Mouse (Mus musculus): ENCODE measurements around the gene 1810046K07Rik.

The 1810046K07Rik gene

DNA sequence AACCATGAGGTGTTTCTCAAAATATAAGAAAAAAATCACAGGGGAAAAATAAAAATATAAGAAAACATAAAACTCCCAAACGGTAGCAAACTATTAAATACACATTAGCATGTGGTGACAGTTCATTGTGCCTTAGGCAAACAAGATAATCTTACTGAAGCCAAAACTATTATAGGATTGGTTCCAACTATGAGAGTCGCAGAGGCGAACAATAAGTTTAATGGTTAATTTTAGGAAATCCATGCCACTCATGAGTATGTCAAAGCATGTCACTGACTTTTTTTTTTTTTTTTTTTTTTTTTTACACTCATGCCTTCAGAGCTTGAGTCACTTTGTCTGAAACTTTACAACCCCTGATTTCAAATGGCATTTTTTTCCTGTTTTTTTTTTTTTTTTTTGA lies 22.4 kb downstream of the 1810046K07Rik start:
- intact Hi-C loops (cut with DNase I): no loop called here

DNA sequence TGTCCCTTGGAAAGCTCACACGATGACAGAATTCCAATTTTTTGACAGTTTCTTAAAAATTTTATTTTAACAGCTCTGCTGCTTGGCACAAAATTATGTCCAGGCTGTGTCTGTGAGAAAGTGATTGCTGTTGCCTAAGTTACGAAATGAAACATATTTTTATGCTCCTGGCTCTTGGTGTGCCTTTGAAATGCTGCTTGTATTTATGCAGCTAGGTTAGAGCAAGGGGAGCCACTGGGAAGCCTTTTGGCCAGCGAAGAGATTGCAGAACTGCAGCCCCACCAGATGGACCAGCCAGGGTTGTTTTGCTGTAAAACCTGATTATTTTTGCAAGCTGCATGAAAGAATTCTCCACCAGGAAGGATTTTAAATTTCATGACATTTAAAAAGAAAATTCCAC lies 23.6 kb downstream of the 1810046K07Rik start:
- intact Hi-C loops (cut with DNase I): no loop called here

DNA sequence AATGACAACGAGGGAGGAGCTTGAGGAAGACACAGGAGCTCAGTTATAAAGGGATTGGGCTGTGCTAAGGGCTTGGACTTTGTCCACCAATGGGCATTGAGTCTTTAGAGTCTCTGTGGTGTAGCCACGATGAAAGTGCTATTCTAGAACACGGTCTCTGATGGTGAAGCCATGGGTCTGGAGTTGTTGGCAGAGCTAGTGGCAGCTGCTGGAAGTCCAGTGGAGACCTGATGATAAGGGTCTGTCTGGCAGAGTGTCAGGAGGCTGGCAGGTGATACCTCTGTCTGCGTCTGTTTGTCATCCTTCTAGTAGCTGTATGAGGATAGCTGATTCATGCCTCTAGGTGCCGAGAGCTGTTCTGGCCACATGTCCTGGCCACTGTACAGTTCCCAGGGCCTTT lies 24.7 kb downstream of the 1810046K07Rik start:
- intact Hi-C loops (cut with DNase I): no loop called here

DNA sequence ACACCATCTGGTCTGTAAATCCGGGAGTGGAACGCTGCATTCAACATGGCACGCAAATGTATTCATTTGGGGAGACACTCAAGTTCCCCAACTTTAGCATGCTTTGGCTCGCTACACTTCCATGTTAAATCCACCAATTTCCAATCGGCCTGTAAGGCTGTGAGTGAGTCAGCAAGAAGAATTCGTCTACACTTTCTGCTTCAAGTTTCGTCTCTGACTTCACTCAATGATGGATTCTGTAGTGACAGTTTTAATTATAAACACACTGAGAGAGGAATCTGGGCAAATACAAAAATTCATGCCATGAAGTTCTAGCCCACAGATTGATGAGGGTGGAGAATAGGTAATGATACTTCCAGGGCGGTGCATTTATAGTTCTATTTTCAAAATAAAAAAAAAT lies 35.2 kb downstream of the 1810046K07Rik start:
- intact Hi-C loops (cut with DNase I): no loop called here

DNA sequence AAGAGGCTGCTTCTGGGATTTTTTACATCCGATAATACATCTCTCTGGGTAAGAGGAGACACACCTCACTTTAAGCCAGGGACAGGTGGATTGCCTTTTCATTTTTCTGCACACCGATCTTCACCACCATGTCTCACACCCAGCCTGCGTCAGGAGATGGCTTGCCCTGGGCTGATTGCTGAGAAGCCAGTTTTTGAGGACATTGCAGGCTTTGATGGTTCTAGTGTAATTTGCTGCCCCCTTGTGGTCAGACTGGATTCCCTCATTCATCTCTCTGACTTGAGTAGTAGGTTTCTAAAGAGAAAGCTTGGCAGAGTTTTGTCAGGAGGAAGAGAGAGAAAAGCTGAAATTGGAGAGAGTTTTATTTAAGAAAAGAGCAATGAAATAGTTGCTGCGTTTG lies 36.0 kb downstream of the 1810046K07Rik start:
- intact Hi-C loops (cut with DNase I): loop anchor here (1.0 kb wide), 1 partner anchor 131 kb away; no protein-coding TSS in a partner anchor

DNA sequence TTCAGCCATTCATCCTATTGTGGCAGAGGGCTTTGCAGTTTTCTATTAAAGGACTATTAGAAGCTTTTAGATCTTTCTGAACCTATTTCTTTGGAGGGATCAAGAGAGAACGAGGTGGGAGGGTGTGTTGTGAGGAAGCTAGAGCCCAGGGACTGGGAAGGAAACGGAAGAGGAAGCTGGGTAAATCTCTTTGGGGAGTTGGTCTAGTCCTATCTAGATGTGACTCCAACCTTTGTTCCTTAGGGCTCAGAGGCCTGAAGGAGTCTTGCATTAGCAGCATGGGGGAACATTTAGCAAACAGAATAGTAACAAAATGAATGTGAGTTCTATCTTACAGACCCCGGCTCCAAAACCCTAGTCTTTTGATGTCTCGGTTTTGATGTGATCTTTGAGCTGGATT lies 37.7 kb downstream of the 1810046K07Rik start:
- intact Hi-C loops (cut with DNase I): no loop called here

DNA sequence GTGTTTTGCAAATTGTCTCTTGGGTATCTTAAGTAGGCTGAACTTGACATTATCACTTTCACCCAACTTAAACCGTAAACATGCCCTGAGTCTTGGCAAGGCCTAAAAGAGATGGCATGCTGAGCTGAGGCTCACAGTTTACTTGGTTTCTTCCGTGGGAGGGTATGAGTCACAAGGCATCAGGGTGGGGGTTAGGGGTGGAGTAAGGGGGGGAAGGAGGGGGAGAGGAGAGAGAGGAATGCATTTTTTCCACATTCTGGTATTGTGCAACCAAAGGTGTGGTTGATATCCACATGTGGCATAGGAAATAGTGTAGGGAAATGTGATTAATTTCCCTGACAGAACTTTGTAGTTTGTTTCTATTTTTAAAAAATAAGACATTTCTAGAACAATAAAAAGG lies 42.6 kb downstream of the 1810046K07Rik start:
- intact Hi-C loops (cut with DNase I): no loop called here

DNA sequence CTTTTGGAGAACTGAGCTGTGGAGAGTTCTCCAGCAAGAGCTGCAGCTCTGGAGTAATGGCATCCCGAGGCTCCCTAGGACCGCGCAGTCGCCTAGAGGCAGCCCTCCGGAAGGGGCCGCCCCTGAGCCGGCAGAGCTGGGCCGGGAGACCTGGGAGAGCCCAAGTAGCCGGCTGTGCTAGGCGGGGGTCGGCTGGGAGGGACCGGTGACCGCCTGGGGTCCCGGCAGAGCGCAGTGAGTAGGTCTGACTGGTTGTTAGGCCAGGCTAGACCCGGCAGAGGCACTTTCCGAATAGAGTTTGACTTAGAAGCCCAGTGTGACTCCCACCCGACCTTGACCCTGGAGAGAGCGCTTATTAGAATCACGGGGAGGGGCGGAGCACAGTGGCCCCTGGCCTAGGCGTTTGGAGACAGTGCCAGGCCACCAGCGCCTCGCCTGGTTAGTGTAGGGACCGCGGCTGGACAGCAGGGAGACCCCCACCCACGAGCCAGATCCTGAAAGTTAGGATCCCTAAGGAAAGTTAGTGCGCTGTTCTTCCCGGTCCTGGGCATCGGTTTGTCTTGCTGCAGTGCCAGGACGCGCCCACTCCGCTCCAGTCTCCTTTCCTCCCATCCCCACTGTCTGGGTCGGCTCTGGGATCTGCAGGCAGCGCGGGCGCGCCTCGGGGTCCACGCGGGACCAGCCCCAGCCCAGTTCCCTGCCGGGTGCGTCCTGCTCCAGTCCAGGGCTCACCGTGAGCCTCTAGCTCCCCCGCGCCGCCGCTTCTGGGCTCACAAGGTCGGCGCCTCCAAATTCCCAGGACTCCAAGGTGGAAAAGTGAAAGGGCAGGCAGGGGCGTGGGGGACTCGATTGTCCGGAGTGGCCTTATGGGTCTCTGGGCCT lies 50.0 kb downstream of the 1810046K07Rik start, which contains the start of gene Colca2:
Gene Colca2 (minus strand): TSS at position 70 of the 882 bp plus-strand sequence.
- intact Hi-C loops (cut with DNase I): no loop called here

DNA sequence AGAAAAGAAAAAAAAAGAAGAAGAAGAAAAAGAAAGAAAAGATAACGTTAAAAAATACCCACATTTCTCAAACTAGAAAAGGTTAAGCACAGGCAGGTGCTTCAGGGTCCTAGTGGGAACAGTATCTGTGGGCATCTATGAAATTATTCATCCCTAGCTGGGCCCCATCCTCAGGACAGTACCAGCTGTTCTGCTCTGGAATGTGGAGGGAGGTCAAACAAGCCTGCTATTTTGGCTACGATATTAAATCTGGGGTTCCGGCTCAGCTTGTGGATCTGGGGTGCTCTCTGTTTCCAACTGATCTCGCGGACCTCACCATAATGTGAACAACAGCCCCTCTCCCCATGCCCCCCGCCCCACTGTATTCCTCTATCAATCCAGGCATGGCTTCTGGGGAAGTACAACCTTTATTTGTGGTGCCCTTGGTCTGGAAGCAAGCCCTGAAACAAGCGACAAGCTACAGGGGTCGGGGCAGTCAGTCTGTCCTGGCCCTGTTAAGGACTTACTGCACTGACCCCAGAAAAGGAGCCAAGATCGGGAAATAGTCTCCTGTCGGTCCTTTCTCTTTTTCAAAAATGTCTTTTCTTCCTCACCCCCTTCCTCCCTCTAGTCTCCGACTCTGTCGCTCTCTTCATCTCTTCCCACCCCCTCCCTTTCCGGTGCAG lies 50.8 kb downstream of the 1810046K07Rik start:
- intact Hi-C loops (cut with DNase I): no loop called here

DNA sequence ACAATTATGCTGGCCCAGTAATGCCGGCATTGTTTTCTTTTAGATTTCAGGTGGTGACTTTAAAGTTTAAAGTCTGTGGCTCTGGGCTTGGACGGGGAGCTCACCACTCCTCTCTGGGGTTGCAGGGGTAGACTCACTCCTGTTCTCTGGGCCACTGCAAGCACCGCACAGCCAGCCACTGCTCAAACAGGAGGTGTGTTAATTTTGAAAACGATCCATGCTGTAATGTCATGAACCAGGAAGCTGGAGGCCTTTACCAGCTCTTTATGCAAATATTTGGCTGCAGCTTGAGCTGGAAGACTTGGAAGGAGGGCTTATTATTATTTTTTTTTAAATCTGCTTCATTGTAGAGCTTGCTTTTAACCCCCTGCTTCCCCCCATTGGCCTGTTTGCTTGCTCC lies 54.0 kb downstream of the 1810046K07Rik start:
- intact Hi-C loops (cut with DNase I): no loop called here

DNA sequence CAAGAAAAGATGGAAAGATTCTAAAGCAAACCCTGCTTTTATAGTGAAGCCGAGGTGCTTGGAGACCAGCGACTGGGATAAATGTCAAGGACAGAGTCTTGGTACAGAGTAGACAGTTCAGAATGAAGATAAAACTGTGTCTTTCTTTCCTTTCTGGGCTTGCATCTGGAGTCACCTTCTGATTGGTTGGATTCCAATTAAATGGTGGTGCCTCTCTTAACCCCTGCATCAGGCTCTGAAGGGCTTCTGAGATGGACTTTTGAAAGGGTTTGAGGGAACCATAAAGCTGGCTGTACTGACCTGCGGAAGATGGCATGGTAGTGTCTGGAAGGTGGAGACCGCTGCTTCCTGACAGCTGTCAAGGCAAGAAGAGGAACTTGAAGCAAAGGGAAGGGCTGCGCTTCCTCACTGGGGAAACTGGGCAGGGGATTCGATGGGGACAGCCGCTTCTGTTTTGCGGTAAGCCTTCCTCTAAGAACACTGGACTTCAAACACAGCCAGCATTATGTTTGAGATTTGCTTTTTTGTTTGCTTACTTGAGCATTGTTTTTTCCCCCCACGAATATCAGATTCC lies 55.0 kb downstream of the 1810046K07Rik start:
- intact Hi-C loops (cut with DNase I): no loop called here

DNA sequence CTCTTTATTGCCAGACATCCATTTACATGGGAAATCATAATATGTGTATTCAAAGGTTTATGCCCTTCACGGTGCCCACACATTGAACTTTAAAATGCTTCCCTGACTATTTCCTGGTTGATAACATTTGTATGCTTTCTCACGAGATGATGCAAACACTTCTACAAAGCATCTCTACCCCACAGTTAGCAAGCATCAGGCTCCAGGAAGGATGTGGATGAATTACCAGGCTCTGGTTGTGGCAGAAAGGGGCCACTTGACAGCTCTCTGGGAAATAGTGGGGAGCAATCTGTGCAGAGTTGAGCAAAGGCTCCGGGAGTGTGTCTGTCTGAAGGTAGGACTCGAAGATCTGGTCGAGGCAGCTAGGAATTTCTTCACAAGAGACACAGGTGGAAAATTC lies 56.6 kb downstream of the 1810046K07Rik start:
- intact Hi-C loops (cut with DNase I): no loop called here

DNA sequence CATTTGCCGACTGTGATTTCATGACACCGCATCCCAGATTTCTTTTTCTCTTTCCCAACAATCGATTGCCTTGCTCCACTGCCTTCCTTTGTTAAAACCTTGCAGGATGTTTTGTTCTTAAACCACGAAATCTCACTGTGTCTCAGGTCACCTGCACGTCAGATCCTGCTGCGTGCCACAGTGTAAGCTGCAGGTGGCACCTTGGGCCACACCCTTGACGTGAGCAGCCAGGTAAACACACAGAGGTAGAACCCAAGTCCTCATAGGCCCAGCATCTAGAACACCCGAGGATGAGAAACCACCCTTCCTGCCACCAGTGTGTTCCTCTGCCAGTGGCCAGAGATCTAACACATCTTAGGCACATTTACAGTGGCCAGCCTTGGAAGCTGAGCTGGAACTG lies 57.6 kb downstream of the 1810046K07Rik start:
- intact Hi-C loops (cut with DNase I): no loop called here

DNA sequence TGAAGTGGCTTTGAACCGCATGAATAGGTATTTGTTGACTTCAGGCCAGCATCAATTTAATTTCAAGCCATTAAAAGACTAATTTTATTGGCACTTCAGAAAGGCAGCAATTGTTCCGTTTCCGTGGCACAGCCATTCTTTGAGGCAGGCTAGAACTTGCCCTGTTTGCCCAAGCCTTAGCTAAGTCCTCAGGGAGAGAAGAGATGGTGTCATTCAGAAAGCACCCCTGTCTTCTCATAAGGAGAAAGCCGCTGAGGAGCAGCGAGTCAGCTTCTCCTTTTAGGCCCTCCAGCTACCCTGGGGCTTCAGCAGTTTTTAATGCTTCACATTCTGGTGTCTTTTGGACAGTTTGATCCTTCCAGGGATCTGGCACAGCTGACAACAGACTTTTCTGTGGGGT lies 59.9 kb downstream of the 1810046K07Rik start:
- intact Hi-C loops (cut with DNase I): no loop called here

DNA sequence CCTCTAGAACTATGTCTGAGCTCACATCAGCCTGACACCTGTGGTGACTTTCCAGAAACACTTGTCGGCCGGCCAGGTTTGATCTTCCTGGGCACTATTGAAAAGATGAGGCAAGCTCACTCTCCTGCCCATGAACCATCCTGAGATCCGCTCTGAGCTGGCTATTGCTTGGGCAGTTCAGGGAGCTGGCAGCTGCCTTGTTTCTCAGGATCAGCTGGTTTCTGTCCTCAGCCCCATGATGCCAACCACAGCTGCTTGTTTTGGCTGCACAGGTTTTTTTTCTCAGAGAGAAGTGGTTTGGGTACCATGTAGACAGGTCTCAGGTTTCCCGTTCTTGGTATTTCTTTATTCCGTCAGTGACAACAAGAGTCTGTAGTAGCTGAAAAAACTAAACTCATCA lies 70.3 kb downstream of the 1810046K07Rik start:
- intact Hi-C loops (cut with DNase I): no loop called here

DNA sequence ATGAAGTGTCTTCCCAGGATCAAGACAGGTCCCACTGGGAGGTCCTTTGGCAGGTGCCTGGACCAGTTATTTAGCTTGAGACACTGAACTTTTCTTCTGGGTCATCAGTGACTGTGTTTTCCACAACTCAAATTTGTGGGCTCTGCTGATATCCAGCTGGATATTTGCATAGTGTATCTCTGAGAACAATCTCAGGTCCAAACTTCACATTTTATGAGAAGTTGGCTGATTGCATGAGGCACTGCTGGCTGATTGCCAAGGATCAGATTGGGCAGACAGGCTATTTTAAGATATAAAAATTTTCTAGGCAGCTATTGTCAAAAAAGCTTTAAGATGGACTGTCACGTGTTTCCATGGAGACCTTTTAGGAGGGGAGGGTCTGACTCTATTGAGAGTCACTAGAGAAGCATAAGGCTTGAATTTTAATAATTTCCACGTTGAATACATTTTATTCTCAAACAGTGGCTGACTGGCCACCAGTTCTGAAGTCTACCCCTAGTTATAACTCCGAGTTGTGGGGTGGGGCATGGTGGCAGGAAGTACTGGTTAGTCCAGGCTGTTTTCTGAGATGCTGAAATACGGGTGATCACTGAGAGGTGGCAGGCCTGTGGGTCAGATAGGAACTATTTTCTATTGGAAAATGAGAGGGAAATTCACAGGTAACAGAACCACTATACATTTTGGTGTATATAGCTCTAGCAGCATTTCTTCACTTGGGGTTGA lies 71.8 kb downstream of the 1810046K07Rik start:
- intact Hi-C loops (cut with DNase I): no loop called here
